ENCODE assay signal across 9 mouse cellular contexts in the genomic region with DNA sequence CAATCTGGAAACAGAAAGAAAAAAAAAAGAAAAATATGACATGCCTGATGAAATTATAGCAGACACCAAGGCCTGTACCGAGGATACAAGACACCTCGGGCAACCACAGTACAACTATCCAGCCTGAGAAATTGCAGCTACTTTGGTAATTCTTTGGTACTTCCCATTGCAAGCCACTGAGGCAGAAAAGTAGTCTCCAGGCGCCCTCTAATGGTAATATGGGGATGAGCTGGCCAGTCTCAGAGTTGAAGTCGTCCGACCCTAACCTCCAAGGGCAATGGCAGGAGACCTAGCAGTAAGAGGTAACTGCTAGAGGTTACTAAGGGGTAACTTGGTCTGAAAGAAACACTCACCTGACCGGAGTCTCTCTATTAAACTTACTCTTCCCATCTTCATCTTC. TPM values are rescaled to one million over a fixed set of nuclear protein-coding genes. Genes with fewer than 3 reads are reported as not detected.
DNase-seq lines count a peak whose midpoint lies in the region; ATAC-seq lines count a peak whose summit lies in the region.
"Had no signal": no experiment of that assay in that cellular context is flagged by ENCODE, and none has a peak within 500 bp of the region (broad histone marks: within the 10 kb centered on the region; RNA-seq: fewer than 3 reads in every experiment).

No protein-coding gene starts in this region.

- no peaks in the 10 kb centered on the region for H3K9me3 ChIP-seq in midbrain, embryonic 10.5 days (replicated peaks)
- no peaks in the 10 kb centered on the region for H3K9me3 ChIP-seq in midbrain, embryonic 16.5 days (replicated peaks; ENCODE audit: control insufficient read depth, low read length, poor library complexity, severe bottlenecking)
- H3K9me3 ChIP-seq: neural tube, embryonic 12.5 days had no signal

- H3K4me3 ChIP-seq in midbrain, embryonic 10.5 days: no peak overlapping the region
- H3K4me3 ChIP-seq in midbrain, embryonic 16.5 days (ENCODE audit: low read depth, low read length): no peak overlapping the region
- H3K4me3 ChIP-seq: neural tube, embryonic 12.5 days had no signal

- peak; percentile 75 for DNase-seq in midbrain, embryonic 10.5 days (ENCODE audit: low spot score)
- DNase-seq in Muller cell, postnatal 12 days (ENCODE audit: inconsistent ontology term): peak; percentile 75
- DNase-seq in cerebellum, postnatal 14 days: peak; percentile 78 to 80
- DNase-seq in heart, postnatal 36 days: peak; percentile 68 to 69
- peak; percentile 62 to 71 for DNase-seq in left cerebral cortex, postnatal 10 days (ENCODE audit: extremely low spot score in 1 of 2, low spot score in 2 of 2)
- peak; percentile 89 for DNase-seq in naive thymus-derived CD4-positive, alpha-beta T cell, adult 2 months (ENCODE audit: low read depth)
- no peak for DNase-seq in ovary, postnatal 10 days (ENCODE audit: low spot score)

- no peak overlapping the region for H3K4me2 ChIP-seq in midbrain, embryonic 16.5 days (ENCODE audit: low read length)
- H3K4me2 ChIP-seq: neural tube, embryonic 12.5 days had no signal

- intact Hi-C loops in heart, postnatal 36 days (cut with DNase I): loop anchor here (1.0 to 5.0 kb wide), 3 partner anchors 28 to 324 kb away; partner anchors contain the start of gene Narfl
- intact Hi-C loops in left cerebral cortex, postnatal 10 days (cut with DNase I): loop anchor here (2.0 kb wide), 1 partner anchor 28 kb away; the partner anchor contains the start of gene Narfl

- H3K36me3 ChIP-seq in midbrain, embryonic 10.5 days: no peaks in the 10 kb centered on the region
- H3K36me3 ChIP-seq in midbrain, embryonic 16.5 days (ENCODE audit: control insufficient read depth, insufficient read depth, low read length): no peaks in the 10 kb centered on the region
- H3K36me3 ChIP-seq: neural tube, embryonic 12.5 days had no signal

- peaks cover 44% of the 10 kb centered on the region for H3K4me1 ChIP-seq in midbrain, embryonic 10.5 days
- peaks cover 38% of the 10 kb centered on the region for H3K4me1 ChIP-seq in midbrain, embryonic 16.5 days (ENCODE audit: control insufficient read depth, insufficient read depth, low read length)

- no peak overlapping the region for H3K9ac ChIP-seq in midbrain, embryonic 16.5 days (ENCODE audit: low read depth, low read length)
- H3K9ac ChIP-seq: neural tube, embryonic 12.5 days had no signal

- peaks cover 13% of the 10 kb centered on the region; the same call in 1 of the 2 replicates for H3K27me3 ChIP-seq in midbrain, embryonic 10.5 days (ENCODE audit: low read depth, poor library complexity, severe bottlenecking)
- H3K27me3 ChIP-seq in midbrain, embryonic 16.5 days (ENCODE audit: control insufficient read depth, insufficient read depth, low read depth, low read length): peaks cover 6% of the 10 kb centered on the region
- H3K27me3 ChIP-seq: neural tube, embryonic 12.5 days had no signal

- 11% methylated on average over 6 of the region's 6 CpGs for WGBS in midbrain, embryonic 10.5 days
- 8% methylated on average over 6 of the region's 6 CpGs for WGBS in midbrain, embryonic 16.5 days

- H3K27ac ChIP-seq in midbrain, embryonic 10.5 days (replicated peaks): no peak overlapping the region
- H3K27ac ChIP-seq in midbrain, embryonic 16.5 days (ENCODE audit: low read length): no peak overlapping the region
- H3K27ac ChIP-seq: neural tube, embryonic 12.5 days had no signal

- ATAC-seq in midbrain, embryonic 16.5 days: no peak

RNA-seq across cellular contexts. Expression of gene Metrn, which starts 4.1 kb away (rescaled TPM):
- polyA plus RNA-seq in midbrain, embryonic 10.5 days (2016; fragmentation: Nextera tagmentation; extraction: Ambion mirVana): 174 and 205 TPM in 2 replicates
- polyA plus RNA-seq in midbrain, embryonic 16.5 days (2015; fragmentation: Nextera tagmentation; extraction: Ambion mirVana): 33.1 and 37.1 TPM in 2 replicates
- total RNA-seq in heart, postnatal 36 days (2021): 10 to 100 TPM; 64.3 to 72.0 TPM
- total RNA-seq in left cerebral cortex, postnatal 10 days (2021): 10 to 100 TPM; 59.8 to 61.1 TPM

RNA-seq across cellular contexts. Expression of gene AC134908.4, which starts 5.6 kb away (rescaled TPM):
- polyA plus RNA-seq in midbrain, embryonic 10.5 days (2016; fragmentation: Nextera tagmentation; extraction: Ambion mirVana): 2.9 TPM in 1 of 2 replicates, not detected in the other
- polyA plus RNA-seq in midbrain, embryonic 16.5 days (2015; fragmentation: Nextera tagmentation; extraction: Ambion mirVana): 1.3 TPM in 1 of 2 replicates, not detected in the other
- total RNA-seq in heart, postnatal 36 days (2021): under 1 TPM in 1 of 2 experiments, not detected in 1; 0.46 TPM
- total RNA-seq in left cerebral cortex, postnatal 10 days (2021): 1 to 10 TPM; 1.7 to 2.3 TPM

RNA-seq across cellular contexts. Expression of gene Fbxl16, which starts 7.9 kb away (rescaled TPM):
- polyA plus RNA-seq in midbrain, embryonic 10.5 days (2016; fragmentation: Nextera tagmentation; extraction: Ambion mirVana): 9.3 and 12.4 TPM in 2 replicates
- 45.6 and 52.4 TPM in 2 replicates for polyA plus RNA-seq in midbrain, embryonic 16.5 days (2015; fragmentation: Nextera tagmentation; extraction: Ambion mirVana)
- 1 to 10 TPM; 1.2 to 1.5 TPM for total RNA-seq in heart, postnatal 36 days (2021)
- total RNA-seq in left cerebral cortex, postnatal 10 days (2021): 100 to 1,000 TPM; 306 to 311 TPM

RNA-seq across cellular contexts. Expression of gene Fam173a, which starts 8.3 kb away (rescaled TPM):
- polyA plus RNA-seq in midbrain, embryonic 10.5 days (2016; fragmentation: Nextera tagmentation; extraction: Ambion mirVana): 71.8 and 88.0 TPM in 2 replicates
- 91.8 and 96.9 TPM in 2 replicates for polyA plus RNA-seq in midbrain, embryonic 16.5 days (2015; fragmentation: Nextera tagmentation; extraction: Ambion mirVana)
- total RNA-seq in heart, postnatal 36 days (2021): 10 to 100 TPM; 39.2 to 39.7 TPM
- total RNA-seq in left cerebral cortex, postnatal 10 days (2021): 10 to 100 TPM; 74.3 to 74.9 TPM

RNA-seq across cellular contexts. Expression of gene Ccdc78, which starts 14.6 kb away (rescaled TPM):
- 0.79 and 1.2 TPM in 2 replicates for polyA plus RNA-seq in midbrain, embryonic 10.5 days (2016; fragmentation: Nextera tagmentation; extraction: Ambion mirVana)
- 0.34 and 0.39 TPM in 2 replicates for polyA plus RNA-seq in midbrain, embryonic 16.5 days (2015; fragmentation: Nextera tagmentation; extraction: Ambion mirVana)
- total RNA-seq in heart, postnatal 36 days (2021): not detected
- under 1 TPM in 1 of 2 experiments, not detected in 1; 0.16 TPM for total RNA-seq in left cerebral cortex, postnatal 10 days (2021)

Comparison
In these comparisons a context has a peak if more than half of its experiments do, and no peak if none do; other contexts are left out.
1. RNA of gene Fbxl16, which starts 7.9 kb away (total RNA-seq): 306 to 311 TPM in left cerebral cortex, postnatal 10 days; 1.2 to 1.5 TPM in heart, postnatal 36 days; every median in the first group is over 100 times any median in the second.